Mouse (Mus musculus): Measurements from ENCODE around the gene Qrich2.

GRCm38 (mm10) chr11:116512154-116512553, 46.1 kb upstream of the Qrich2 start:
- TF ChIP-seq RAD21 (IDR thresholded peaks at IDR 0.05; ENCODE audit: low read depth, low read length) (no peak), ZMIZ1 (IDR thresholded peaks at IDR 0.05; ENCODE audit: low read depth, low read length) (no peak), GATA1 (IDR thresholded peaks at IDR 0.05; ENCODE audit: low read depth, low read length) (no peak), ELF1 (IDR thresholded peaks at IDR 0.05; ENCODE audit: low read depth, low read length) (no peak), EP300 (IDR thresholded peaks at IDR 0.05; ENCODE audit: low read depth in 1 of 2, low read length in 2 of 2) (no peak)

Measured in MEL (cell line).